Mouse (Mus musculus): ENCODE measurements around the gene P2ry13. TPM values are rescaled to one million over a fixed set of nuclear protein-coding genes. Genes with fewer than 3 reads are reported as not detected.

The P2ry13 gene
- polyA plus RNA-seq, 1 experiment from 2014 or later, result 1.2 TPM

Other genes with a start within 250 kb of the P2ry13 start
- 4.8 and 4.9 TPM in 2 replicates for gene Med12l, start 205.1 kb downstream of the P2ry13 start, polyA plus RNA-seq (2016; fragmentation: Nextera tagmentation; extraction: Ambion mirVana)
- 1.6 and 1.7 TPM in 2 replicates for gene Gpr171, start 109.1 kb downstream of the P2ry13 start, polyA plus RNA-seq (2016; fragmentation: Nextera tagmentation; extraction: Ambion mirVana)
- 1.5 and 2.3 TPM in 2 replicates for gene P2ry14, start 57.3 kb downstream of the P2ry13 start, polyA plus RNA-seq (2016; fragmentation: Nextera tagmentation; extraction: Ambion mirVana)
- gene Gpr87, start 15.8 kb downstream of the P2ry13 start, polyA plus RNA-seq (2016; fragmentation: Nextera tagmentation; extraction: Ambion mirVana), result 0.43 TPM in 1 of 2 replicates, not detected in the other
- 4.3 and 5.4 TPM in 2 replicates for gene P2ry12, start 52.0 kb upstream of the P2ry13 start, polyA plus RNA-seq (2016; fragmentation: Nextera tagmentation; extraction: Ambion mirVana)
- gene Igsf10, start 133.5 kb upstream of the P2ry13 start, polyA plus RNA-seq (2016; fragmentation: Nextera tagmentation; extraction: Ambion mirVana), result 7.4 and 9.7 TPM in 2 replicates